Mouse (Mus musculus): Measurements from ENCODE around the gene Cfap126. TPM values are rescaled to one million over a fixed set of nuclear protein-coding genes. Genes with fewer than 3 reads are reported as not detected.
"Not testable (repeated sequence)": the region's sequence is repeated elsewhere in the genome, so short reads cannot be mapped to it uniquely, and the experiment has no call there.

Cfap126 gene
- polyA plus RNA-seq, 1 experiment from 2014 or later: 1.7 TPM

DNA sequence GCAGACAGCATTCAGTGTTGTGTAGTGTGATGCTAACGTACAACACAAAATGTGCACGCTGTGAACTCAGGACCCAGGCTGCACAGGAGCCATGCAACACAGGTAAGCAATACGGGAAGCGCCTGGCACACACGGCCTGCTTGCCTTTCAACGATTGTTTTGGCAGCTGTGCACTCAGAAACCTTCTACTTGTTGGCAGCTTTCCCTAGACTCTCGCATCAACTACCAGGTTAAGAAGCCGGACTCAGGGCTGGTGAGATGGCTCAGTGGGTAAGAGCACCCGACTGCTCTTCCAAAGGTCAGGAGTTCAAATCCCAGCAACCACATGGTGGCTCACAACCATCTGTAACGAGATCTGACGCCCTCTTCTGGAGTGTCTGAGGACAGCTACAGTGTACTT is 29.3 kb downstream of the Cfap126 start:
- H3K36me3 ChIP-seq (replicated peaks; ENCODE audit: control insufficient read depth, insufficient read depth, low read depth, low read length); H3K27me3 ChIP-seq (ENCODE audit: control insufficient read depth, insufficient read depth, low read length); H3K27ac ChIP-seq (replicated peaks; ENCODE audit: low read depth, low read length); H3K4me2 ChIP-seq (ENCODE audit: low read depth, low read length); H3K9ac ChIP-seq (replicated peaks; ENCODE audit: low read length); H3K4me1 ChIP-seq (ENCODE audit: control insufficient read depth, insufficient read depth, low read length); DNase-seq (ENCODE audit: low spot score); ATAC-seq (replicated peaks; ENCODE audit: insufficient number of reproducible peaks, low FRiP score, low TSS enrichment, low read depth); H3K4me3 ChIP-seq (ENCODE audit: low read depth, low read length); H3K9me3 ChIP-seq (replicated peaks; ENCODE audit: control insufficient read depth, low read length): not testable (repeated sequence)
- WGBS: 91% methylated on average over 9 of the region's 11 CpGs

DNA sequence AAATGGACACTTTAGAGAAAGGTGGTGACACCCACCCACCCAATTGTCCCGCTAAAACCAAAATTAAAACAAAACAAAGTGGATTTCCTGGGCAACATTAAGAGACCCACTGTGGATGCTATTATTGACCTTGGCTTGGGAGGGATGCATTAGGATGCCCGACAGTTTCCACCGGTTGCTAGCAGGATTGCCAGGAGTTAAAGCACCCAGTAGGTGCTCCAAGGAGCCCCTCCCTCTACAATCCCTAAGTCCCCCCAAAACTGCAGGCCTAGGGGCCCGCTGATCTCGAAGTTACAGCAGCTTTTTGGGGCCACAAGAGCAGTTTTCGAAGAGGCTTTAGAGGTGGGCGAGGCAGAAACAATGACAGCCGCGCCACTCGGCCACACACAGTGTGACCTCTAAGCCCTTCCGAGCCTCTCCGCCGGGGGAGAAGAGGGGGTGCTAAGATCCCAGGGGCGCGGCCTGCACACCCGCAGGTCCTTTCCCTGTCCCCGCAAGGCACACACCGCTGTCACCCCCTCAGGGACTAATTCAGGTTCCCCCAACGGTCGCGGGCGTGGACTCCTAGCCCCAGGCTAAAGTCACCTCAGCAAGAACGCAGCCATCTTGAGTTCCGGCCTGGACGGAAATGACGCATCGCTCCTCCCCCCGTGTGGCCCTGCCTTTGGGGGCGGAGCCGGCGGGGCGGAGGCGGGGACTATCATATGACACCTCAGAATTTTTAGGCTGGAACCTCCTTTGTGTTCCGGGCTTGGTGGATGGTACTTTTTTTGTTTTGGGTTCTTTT is 36.4 kb downstream of the Cfap126 start, which contains the start of the genes Sdhc and Mpz:
TSS of gene Sdhc (minus strand) at position 630 of the 787 bp plus-strand sequence.
TSS of gene Mpz (plus strand) at position 738 of the 787 bp plus-strand sequence.
- Histone ChIP-seq H3K9ac (replicated peaks; ENCODE audit: low read length) (peak within 1 kb of the TSS; percentile 64), H3K36me3 (replicated peaks; ENCODE audit: control insufficient read depth, insufficient read depth, low read depth, low read length) (peaks cover 2% of the 10 kb centered on the region; the same call in 1 of the 2 replicates), H3K4me1 (ENCODE audit: control insufficient read depth, insufficient read depth, low read length) (no peaks in the 10 kb centered on the region), H3K27ac (replicated peaks; ENCODE audit: low read depth, low read length) (0 out of 2 replicates have a peak within 1 kb of the TSS, but pooled peaks have one; percentile 16), H3K4me2 (ENCODE audit: low read depth, low read length) (peak within 1 kb of the TSS; percentile 66), H3K27me3 (ENCODE audit: control insufficient read depth, insufficient read depth, low read length) (no peaks in the 10 kb centered on the region), H3K4me3 (ENCODE audit: low read depth, low read length) (peak within 1 kb of the TSS; percentile 71), H3K9me3 (replicated peaks; ENCODE audit: control insufficient read depth, low read length) (no peaks in the 10 kb centered on the region)
- WGBS: under 1% methylated on average over 34 of the region's 34 CpGs
- DNase-seq (ENCODE audit: low spot score): peak; percentile 97
- peak; percentile 93 for ATAC-seq (replicated peaks; ENCODE audit: insufficient number of reproducible peaks, low FRiP score, low TSS enrichment, low read depth)

DNA sequence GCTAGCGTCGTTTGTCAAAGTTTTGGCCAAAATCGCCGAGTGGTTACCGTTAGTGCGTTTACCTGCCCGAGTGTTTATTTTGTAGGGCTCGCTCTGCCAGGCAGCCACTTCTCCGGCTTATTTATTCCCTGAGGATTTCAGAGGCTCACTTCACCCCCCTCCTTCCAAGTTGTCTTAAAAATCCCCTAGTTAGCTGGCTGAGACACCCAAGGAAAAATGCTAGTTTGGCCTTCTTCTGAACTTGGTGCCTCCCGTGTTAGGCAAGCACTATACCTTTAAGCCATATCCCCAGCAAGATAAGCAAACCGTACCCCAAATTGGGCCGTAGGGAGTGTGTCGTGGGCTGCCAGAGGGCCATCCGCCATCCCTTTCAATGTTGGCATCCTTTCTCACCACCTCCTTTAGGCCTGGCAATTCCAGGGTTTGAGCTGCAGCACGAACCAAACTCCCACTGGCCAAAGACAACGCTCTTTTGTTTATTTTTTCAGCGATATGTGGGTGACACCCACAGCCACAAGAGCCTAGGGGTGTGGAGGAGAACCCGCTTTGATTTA is 37.2 kb downstream of the Cfap126 start:
- DNase-seq (ENCODE audit: low spot score): peak; percentile 38
- H3K27ac ChIP-seq (replicated peaks; ENCODE audit: low read depth, low read length): 0 out of 2 replicates have a peak overlapping the region, but pooled peaks have one; percentile 16

DNA sequence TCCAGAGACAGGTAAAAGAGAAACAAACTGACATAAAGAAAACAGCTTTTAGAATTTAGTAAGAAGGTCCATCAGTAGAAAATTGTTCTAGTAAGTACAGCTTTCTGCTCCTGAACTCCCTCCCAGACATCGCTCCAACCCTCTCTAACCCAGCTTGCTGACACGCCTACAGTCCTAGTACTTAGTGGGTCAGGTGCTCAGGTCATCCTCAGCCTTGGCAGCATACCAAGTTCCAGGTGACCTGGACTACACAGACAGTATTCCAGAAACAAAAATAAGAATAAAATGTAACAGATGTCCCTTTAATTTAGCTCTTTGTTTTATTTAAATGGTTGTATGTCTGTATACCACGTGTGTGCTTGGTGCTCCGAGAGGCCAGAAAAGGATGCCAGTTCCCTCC is 38.2 kb downstream of the Cfap126 start:
- H3K4me1 ChIP-seq (ENCODE audit: control insufficient read depth, insufficient read depth, low read length): no peaks in the 10 kb centered on the region
- H3K9me3 ChIP-seq (replicated peaks; ENCODE audit: control insufficient read depth, low read length): no peaks in the 10 kb centered on the region
- H3K27me3 ChIP-seq (ENCODE audit: control insufficient read depth, insufficient read depth, low read length): no peaks in the 10 kb centered on the region
- 81% methylated on average over 4 of the region's 4 CpGs for WGBS
- H3K36me3 ChIP-seq (replicated peaks; ENCODE audit: control insufficient read depth, insufficient read depth, low read depth, low read length): no peaks in the 10 kb centered on the region
- H3K4me3 ChIP-seq (ENCODE audit: low read depth, low read length): no peak overlapping the region
- ATAC-seq (replicated peaks; ENCODE audit: insufficient number of reproducible peaks, low FRiP score, low TSS enrichment, low read depth) (no peak), DNase-seq (ENCODE audit: low spot score) (no peak)
- H3K4me2 ChIP-seq (ENCODE audit: low read depth, low read length): no peak overlapping the region
- H3K9ac ChIP-seq (replicated peaks; ENCODE audit: low read length): no peak overlapping the region
- H3K27ac ChIP-seq (replicated peaks; ENCODE audit: low read depth, low read length): no peak overlapping the region

More for the DNA sequence above, 37.2 kb downstream of the Cfap126 start:
- no peak for ATAC-seq (replicated peaks; ENCODE audit: insufficient number of reproducible peaks, low FRiP score, low TSS enrichment, low read depth)
- Histone ChIP-seq H3K9ac (replicated peaks; ENCODE audit: low read length) (peak overlapping the region; percentile 64), H3K4me1 (ENCODE audit: control insufficient read depth, insufficient read depth, low read length) (no peaks in the 10 kb centered on the region), H3K4me3 (ENCODE audit: low read depth, low read length) (peak overlapping the region; percentile 71), H3K9me3 (replicated peaks; ENCODE audit: control insufficient read depth, low read length) (no peaks in the 10 kb centered on the region), H3K36me3 (replicated peaks; ENCODE audit: control insufficient read depth, insufficient read depth, low read depth, low read length) (peaks cover 1% of the 10 kb centered on the region; the same call in 1 of the 2 replicates), H3K4me2 (ENCODE audit: low read depth, low read length) (peak overlapping the region; percentile 66), H3K27me3 (ENCODE audit: control insufficient read depth, insufficient read depth, low read length) (no peaks in the 10 kb centered on the region)
- 5% methylated on average over 18 of the region's 18 CpGs for WGBS

DNA sequence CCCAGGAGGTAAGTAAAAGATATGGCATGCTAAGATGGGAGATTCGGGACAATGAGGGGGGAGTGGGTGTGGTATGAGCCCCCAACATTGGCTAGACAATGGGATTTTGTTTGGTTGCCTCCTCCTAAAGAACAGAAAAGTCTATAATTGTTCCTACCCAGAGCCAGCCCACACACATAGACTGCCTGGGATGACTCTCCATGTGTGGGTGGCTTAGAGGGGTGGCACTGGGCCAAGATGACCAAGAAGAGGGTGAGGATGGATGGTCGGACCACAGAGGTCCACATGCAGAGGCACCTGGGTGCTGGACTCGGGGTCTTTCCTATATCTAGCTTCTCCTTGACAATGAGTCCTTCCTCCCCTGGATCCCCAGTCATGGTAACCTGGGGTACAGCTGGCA is 42.9 kb downstream of the Cfap126 start:
- no peak overlapping the region for H3K4me3 ChIP-seq (ENCODE audit: low read depth, low read length)
- DNase-seq (ENCODE audit: low spot score): no peak
- no peaks in the 10 kb centered on the region for H3K9me3 ChIP-seq (replicated peaks; ENCODE audit: control insufficient read depth, low read length)
- no peaks in the 10 kb centered on the region for H3K36me3 ChIP-seq (replicated peaks; ENCODE audit: control insufficient read depth, insufficient read depth, low read depth, low read length)
- no peak overlapping the region for H3K9ac ChIP-seq (replicated peaks; ENCODE audit: low read length)
- no peaks in the 10 kb centered on the region for H3K4me1 ChIP-seq (ENCODE audit: control insufficient read depth, insufficient read depth, low read length)
- WGBS: 57% methylated on average over 3 of the region's 3 CpGs
- no peak overlapping the region for H3K27ac ChIP-seq (replicated peaks; ENCODE audit: low read depth, low read length)
- H3K27me3 ChIP-seq (ENCODE audit: control insufficient read depth, insufficient read depth, low read length): peaks cover 9% of the 10 kb centered on the region
- H3K4me2 ChIP-seq (ENCODE audit: low read depth, low read length): no peak overlapping the region
- ATAC-seq (replicated peaks; ENCODE audit: insufficient number of reproducible peaks, low FRiP score, low TSS enrichment, low read depth): no peak

DNA sequence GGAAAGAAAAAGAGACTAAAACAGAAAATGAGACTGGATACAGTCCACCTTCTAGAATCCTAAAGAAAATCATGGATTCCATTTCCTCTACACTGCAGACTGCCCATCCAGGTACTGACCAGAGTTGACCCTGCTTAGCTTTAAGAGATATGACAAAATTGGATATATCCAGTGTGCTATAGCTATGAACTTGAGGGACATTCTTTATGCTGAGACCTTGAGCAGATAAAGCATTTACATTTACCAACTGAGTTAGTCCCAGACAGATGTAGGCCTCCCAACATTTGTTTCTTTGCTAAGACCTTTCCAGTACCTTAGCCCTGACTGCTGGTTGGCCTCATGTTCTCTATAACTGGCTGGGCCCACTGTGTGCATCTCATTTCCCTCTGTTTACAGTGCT is 44.2 kb downstream of the Cfap126 start:
- H3K36me3 ChIP-seq (replicated peaks; ENCODE audit: control insufficient read depth, insufficient read depth, low read depth, low read length): no peaks in the 10 kb centered on the region
- no peak for ATAC-seq (replicated peaks; ENCODE audit: insufficient number of reproducible peaks, low FRiP score, low TSS enrichment, low read depth)
- H3K27me3 ChIP-seq (ENCODE audit: control insufficient read depth, insufficient read depth, low read length): peaks cover 9% of the 10 kb centered on the region
- no peaks in the 10 kb centered on the region for H3K9me3 ChIP-seq (replicated peaks; ENCODE audit: control insufficient read depth, low read length)
- H3K9ac ChIP-seq (replicated peaks; ENCODE audit: low read length): no peak overlapping the region
- no peaks in the 10 kb centered on the region for H3K4me1 ChIP-seq (ENCODE audit: control insufficient read depth, insufficient read depth, low read length)
- no peak overlapping the region for H3K4me2 ChIP-seq (ENCODE audit: low read depth, low read length)
- DNase-seq (ENCODE audit: low spot score): no peak
- no peak overlapping the region for H3K4me3 ChIP-seq (ENCODE audit: low read depth, low read length)
- no peak overlapping the region for H3K27ac ChIP-seq (replicated peaks; ENCODE audit: low read depth, low read length)

DNA sequence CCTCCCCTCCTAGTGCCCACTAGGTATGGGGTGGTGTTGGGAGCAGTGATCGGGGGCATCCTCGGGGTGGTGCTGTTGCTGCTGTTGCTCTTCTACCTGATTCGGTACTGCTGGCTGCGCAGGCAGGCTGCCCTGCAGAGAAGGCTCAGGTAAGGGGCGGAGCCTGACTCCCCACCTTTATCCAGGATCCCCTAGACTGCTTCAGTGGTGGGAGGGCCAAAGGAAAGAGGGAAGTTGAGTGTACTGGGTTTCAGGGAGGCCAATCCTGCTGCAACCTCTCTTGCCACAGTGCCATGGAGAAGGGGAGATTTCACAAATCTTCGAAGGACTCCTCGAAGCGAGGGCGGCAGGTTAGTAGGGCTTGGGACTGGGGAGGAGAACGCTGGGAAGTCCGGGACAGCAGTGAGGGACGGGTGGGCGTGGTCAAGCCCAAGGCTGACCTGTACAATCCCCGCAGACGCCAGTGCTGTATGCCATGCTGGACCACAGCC is 45.8 kb downstream of the Cfap126 start:
- Histone ChIP-seq H3K4me2 (ENCODE audit: low read depth, low read length) (peak overlapping the region; percentile 49), H3K27ac (replicated peaks; ENCODE audit: low read depth, low read length) (no peak overlapping the region), H3K9me3 (replicated peaks; ENCODE audit: control insufficient read depth, low read length) (no peaks in the 10 kb centered on the region), H3K4me1 (ENCODE audit: control insufficient read depth, insufficient read depth, low read length) (no peaks in the 10 kb centered on the region), H3K27me3 (ENCODE audit: control insufficient read depth, insufficient read depth, low read length) (peaks cover 9% of the 10 kb centered on the region), H3K36me3 (replicated peaks; ENCODE audit: control insufficient read depth, insufficient read depth, low read depth, low read length) (no peaks in the 10 kb centered on the region), H3K9ac (replicated peaks; ENCODE audit: low read length) (peak overlapping the region; percentile 26), H3K4me3 (ENCODE audit: low read depth, low read length) (peak overlapping the region; percentile 7; the same call in 1 of the 2 replicates)
- DNase-seq (ENCODE audit: low spot score) (peak; percentile 27), ATAC-seq (replicated peaks; ENCODE audit: insufficient number of reproducible peaks, low FRiP score, low TSS enrichment, low read depth) (peak; percentile 51)
- 5% methylated on average over 15 of the region's 15 CpGs for WGBS

DNA sequence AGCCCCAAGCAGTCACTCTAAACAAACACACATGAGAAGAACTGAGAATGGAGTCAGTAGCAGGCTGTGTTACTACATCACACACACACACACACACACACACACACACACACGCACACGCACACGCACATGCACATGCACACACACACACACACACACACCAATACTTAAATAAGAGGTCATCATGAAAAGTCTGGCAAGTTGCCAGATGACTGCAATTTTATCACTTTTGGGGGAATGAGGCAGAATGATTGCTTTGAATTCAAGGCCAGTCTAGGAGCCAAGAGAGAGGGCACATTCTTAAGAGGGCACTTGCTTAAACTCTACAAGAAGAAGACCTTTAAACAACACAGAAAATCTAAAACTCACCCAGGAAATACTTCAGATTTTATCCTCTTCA is 48.8 kb downstream of the Cfap126 start:
- peaks cover 9% of the 10 kb centered on the region for H3K27me3 ChIP-seq (ENCODE audit: control insufficient read depth, insufficient read depth, low read length)
- H3K9ac ChIP-seq (replicated peaks; ENCODE audit: low read length): no peak overlapping the region
- no peak overlapping the region for H3K4me2 ChIP-seq (ENCODE audit: low read depth, low read length)
- H3K36me3 ChIP-seq (replicated peaks; ENCODE audit: control insufficient read depth, insufficient read depth, low read depth, low read length): no peaks in the 10 kb centered on the region
- no peak overlapping the region for H3K4me3 ChIP-seq (ENCODE audit: low read depth, low read length)
- no peak for DNase-seq (ENCODE audit: low spot score)
- H3K4me1 ChIP-seq (ENCODE audit: control insufficient read depth, insufficient read depth, low read length): no peaks in the 10 kb centered on the region
- no peak overlapping the region for H3K27ac ChIP-seq (replicated peaks; ENCODE audit: low read depth, low read length)
- no peak for ATAC-seq (replicated peaks; ENCODE audit: insufficient number of reproducible peaks, low FRiP score, low TSS enrichment, low read depth)
- H3K9me3 ChIP-seq (replicated peaks; ENCODE audit: control insufficient read depth, low read length): no peaks in the 10 kb centered on the region
- 92% methylated on average over 3 of the region's 3 CpGs for WGBS

All from embryonic facial prominence, embryonic 11.5 days (tissue).